Mouse (Mus musculus) adrenal gland, adult 10 weeks (tissue): ENCODE data around the gene Taf6. TPM values are rescaled to one million over a fixed set of nuclear protein-coding genes. Genes with fewer than 3 reads are reported as not detected.

Source experiments
- polyA plus RNA-seq: library from polyadenylated mRNA; stranded (reverse); fragments of 350-450 nt; fragmentation: Illumina TruSeq; extraction: RNeasy Lipid Tissue Mini Kit (QIAGEN cat#74804); gene quantifications from one replicate; pipeline ENCODE4 v1.2.3, GENCODE M21; 2014; ENCODE audit warnings: low read depth, low replicate concordance

The Taf6 gene
- polyA plus RNA-seq: 4.4 TPM

DNA sequence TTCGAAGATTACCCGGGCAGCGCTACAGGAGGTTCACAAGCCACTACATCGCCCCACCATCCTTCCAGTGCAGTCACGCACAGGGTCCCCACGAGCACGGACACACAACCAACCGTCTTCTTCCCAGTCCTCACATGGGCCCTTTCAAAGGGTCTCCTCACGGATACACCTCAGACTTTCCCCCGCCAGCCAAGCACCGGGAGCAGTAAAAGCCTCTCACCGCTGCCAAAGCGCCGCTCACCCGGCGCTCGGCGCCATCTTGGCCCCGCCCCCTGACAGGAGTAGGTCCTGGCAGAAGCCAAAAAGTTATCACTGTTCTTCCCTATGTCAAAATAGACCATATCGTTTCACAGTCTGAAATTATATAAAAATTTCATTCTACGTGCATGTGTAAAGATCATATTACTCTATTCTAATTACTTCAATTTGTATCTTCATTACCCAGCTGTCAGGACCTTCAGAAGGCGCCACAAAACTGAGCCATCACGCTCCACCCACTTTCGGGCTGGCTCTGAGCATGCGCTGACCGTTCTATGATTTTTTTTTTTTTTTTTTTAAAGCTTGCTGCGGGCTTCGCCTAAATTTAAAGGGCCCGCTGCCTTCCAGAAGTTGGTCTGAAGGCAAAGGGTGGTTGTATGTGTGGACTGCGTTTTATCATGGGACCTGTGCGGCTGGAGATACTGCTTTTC, at the start of gene Taf6, which contains the start of gene Cnpy4:
Gene Taf6, minus strand, starts transcription at position 502 of the 689 bp plus-strand sequence.
Gene Cnpy4, plus strand, starts transcription at position 536 of the 689 bp plus-strand sequence.

DNA sequence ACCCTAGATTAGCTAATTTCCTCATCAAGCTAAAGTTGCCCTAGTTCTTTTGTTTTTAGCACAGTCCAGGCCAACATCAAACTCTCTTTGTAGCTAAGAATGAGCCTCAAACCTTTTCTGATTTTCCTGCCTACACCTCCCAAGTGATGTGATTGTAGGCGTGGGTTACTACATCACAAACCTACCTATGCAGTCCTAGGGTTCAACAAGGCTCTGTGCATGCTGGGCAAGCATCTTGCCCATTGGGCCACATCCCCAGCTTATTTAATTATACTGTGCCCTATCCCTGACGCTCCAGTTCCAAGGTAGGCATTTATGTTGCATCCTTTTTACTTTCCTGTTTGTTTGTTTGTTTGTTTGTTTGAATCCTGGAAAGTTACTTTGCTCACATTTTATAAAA, 38.4 kb upstream of the Taf6 start, which contains the start of gene Nxpe5:
Gene Nxpe5, plus strand, starts transcription at position 199 of the 400 bp plus-strand sequence.

DNA sequence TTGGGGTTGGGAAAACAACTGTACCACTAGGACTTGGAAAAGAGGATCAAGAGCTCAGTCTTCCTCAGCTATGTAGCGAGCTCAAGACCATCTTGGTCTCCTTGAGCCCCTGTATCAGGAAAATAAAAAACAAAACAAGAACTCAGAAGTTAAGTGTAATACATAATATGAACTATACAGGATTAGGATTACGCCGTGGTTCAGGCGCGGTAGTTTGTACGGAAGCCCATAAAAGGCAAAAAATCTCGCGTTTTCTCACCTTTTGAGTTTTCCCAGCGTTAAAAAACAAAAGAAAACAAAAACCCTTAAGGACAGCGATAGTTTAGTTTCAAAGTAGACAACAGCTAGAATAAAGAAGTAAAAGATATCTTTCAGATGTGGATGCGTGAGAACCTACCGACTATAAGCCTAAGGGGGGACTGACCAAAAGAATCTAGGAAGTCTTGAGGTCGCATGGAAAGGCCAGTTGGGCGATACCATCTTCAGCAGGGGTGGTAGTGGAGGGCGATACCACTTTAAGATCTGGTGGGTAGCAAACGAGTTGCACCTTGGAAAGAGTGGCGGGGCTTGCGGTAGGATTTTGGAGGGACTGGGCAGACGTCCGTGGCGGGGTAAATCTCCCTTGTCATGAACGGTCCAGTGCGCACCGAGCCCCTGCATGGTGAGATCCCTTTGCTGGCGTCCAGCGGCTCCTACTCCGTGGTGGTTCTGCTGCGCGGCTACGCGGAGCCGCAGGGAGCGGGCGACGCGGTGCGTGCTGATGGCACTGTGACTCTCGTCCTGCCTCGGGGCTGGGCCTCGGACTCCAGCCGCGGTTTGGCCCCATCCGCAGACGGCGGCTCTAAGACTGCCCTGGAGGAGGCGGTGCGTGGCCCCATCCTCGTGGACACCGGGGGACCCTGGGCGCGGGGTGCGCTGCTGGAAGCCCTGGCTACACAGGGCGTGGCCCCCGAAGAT, 6.8 kb upstream of the Taf6 start, which contains the start of gene Mblac1:
Gene Mblac1, plus strand, starts transcription at position 544 of the 957 bp plus-strand sequence.

DNA sequence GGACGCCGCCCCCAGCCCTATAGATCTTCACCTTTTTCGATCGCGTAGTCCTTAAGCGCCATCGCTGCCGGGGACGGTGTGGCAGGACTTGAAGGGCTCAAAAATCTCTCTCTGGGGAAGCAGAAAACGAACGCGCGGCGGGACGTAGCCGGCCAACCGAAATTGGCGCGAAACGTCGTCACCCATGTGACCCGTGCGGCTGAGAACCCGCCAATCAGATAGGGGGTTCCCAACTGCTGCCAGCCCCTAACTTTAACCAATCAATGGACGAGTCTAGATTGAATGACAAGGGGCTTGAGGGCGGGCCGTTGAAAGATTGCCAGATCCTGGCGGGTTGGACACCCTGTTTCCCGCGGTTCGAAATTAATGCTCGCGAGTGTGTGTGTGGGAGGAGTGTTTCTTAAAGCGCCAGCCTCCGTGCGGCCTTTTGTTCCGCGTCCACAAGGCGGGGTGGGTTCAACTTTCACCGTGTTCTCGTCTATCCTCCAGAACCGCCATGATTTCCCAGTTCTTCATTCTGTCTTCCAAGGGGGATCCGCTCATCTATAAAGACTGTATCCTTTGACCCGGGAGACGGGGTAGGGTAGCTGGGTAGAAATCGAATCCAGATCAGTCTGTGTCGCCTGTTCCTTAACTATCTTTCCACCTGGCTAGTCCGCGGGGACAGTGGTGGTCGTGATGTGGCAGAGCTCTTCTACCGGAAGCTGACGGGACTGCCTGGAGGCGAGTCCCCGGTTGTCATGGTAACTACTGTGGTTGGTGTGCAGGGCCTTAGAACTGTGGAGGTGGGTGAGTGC, 15.4 kb downstream of the Taf6 start, which contains the start of the genes Ap4m1 and Mcm7:
Gene Ap4m1, plus strand, starts transcription at position 308 of the 797 bp plus-strand sequence.
Gene Mcm7, minus strand, starts transcription at position 728 of the 797 bp plus-strand sequence.

DNA sequence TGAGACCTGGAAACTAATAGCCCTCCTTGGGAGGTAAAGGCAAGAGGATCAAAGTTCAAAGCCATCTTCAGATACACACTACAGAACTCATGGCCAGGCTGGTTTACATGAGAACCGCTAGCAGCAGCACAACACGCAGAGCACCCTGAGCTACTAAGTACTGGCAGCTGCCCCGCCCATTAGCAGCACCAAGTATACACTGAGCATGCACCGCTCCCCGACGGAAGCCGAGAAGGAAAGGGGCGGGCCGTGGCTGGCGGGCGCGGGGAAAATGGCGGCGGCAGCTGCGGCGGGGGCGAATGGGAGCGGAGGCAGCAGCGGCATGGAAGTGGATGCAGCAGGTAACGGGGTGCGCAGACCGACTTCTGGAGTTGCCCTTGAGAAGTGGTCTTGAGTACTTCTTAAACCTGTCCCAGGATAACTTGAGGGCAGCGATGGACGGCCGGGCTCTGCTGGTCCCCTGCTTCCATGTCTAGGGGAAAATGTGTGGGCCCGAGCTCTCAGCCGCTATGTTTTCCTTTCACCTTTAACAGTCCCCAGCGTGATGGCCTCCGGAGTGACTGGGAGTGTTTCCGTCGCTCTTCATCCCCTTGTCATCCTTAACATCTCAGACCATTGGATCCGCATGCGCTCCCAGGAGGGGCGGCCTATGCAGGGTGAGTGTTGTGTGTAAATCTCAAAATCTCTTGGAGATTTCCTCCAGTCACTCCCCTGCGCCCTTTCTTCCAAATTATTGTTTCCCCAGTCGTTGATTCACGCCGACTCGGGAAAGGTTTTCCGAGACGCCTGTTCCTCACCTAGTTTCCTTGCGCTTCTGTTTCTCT, 26.2 kb downstream of the Taf6 start, which contains the start of gene Cops6:
Gene Cops6, plus strand, starts transcription at position 230 of the 824 bp plus-strand sequence.

DNA sequence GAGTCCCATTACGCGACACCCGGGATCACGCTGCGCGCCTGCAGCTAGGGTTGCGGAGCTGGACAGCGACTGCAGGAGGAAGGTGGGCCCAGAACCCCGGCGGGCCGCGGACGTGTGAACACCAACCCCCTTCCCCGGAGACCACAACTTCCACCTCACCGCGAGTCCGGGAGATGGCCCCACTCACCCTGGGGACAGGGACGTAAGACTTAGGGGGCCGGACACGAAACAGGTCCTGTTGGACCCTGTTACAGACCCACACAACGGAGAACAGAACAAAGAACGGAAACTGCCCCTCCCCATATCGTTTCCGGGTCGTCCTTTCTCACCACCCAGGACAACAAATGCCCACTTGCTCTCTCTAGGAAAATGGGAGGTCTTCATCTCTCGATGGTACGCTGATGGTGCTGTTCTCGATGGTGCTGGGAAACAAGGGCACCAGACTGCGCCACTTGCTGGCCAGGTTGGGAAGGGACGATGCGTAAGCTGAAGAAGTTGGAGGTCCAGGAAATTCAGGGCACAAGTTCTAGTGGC, 31.7 kb downstream of the Taf6 start, which contains the start of gene Zfp113:
Gene Zfp113, minus strand, starts transcription at position 302 of the 534 bp plus-strand sequence.

Other genes with a start within 250 kb of the Taf6 start
- gene Gjc3, start 224.4 kb downstream of the Taf6 start, polyA plus RNA-seq: 0.64 TPM
- not detected for gene Azgp1, start 205.9 kb downstream of the Taf6 start, polyA plus RNA-seq
- not detected for gene Smok3a, start 166.2 kb downstream of the Taf6 start, polyA plus RNA-seq
- not detected for gene Smok3b, start 166.0 kb downstream of the Taf6 start, polyA plus RNA-seq
- not detected for gene Smok3c, start 134.3 kb downstream of the Taf6 start, polyA plus RNA-seq
- 48.4 TPM for gene Zkscan1, start 102.4 kb downstream of the Taf6 start, polyA plus RNA-seq
- 13.8 TPM for gene Zscan21, start 70.5 kb downstream of the Taf6 start, polyA plus RNA-seq
- 14.7 TPM for gene Zfp113, start 31.7 kb downstream of the Taf6 start, polyA plus RNA-seq
- gene Cops6, start 26.4 kb downstream of the Taf6 start, polyA plus RNA-seq: 94.6 TPM
- gene Ap4m1, start 15.4 kb downstream of the Taf6 start, polyA plus RNA-seq: 3.0 TPM
- gene Mcm7, start 15.0 kb downstream of the Taf6 start, polyA plus RNA-seq: 12.5 TPM
- 15.5 TPM for gene Cnpy4, start within 50 bp of the Taf6 start, polyA plus RNA-seq
- 0.47 TPM for gene Mblac1, start 6.9 kb upstream of the Taf6 start, polyA plus RNA-seq
- not detected for gene Nxpe5, start 38.4 kb upstream of the Taf6 start, polyA plus RNA-seq
- 1.3 TPM for gene Lamtor4, start 68.0 kb upstream of the Taf6 start, polyA plus RNA-seq
- 1.9 TPM for gene BC037034, start 76.6 kb upstream of the Taf6 start, polyA plus RNA-seq
- not detected for gene Gal3st4, start 85.4 kb upstream of the Taf6 start, polyA plus RNA-seq
- not detected for gene Gm43720, start 92.5 kb upstream of the Taf6 start, polyA plus RNA-seq
- 0.23 TPM for gene Gpc2, start 92.6 kb upstream of the Taf6 start, polyA plus RNA-seq
- gene Stag3, start 92.8 kb upstream of the Taf6 start, polyA plus RNA-seq: not detected
- gene Pvrig, start 154.5 kb upstream of the Taf6 start, polyA plus RNA-seq: not detected